Mouse (Mus musculus) lung, adult 2 months (tissue): Measurements from ENCODE around the gene Atf7.

ENCODE experiments used
- CTCF ChIP-seq: fragments of 200-500 bp; IDR thresholded peaks from 2 replicates; pipeline ENCODE4 v1.5.1; 2011; ENCODE audit warnings: mild to moderate bottlenecking, low read length, control low read depth; ENCODE audit not compliant: insufficient read depth
- POLR2A ChIP-seq: fragments of 200-500 bp; IDR thresholded peaks from 2 replicates; pipeline ENCODE4 v1.6.1; 2011; ENCODE audit warnings: low read depth, mild to moderate bottlenecking, control low read depth, low read length, borderline replicate concordance; ENCODE audit errors: extremely low read depth

DNA sequence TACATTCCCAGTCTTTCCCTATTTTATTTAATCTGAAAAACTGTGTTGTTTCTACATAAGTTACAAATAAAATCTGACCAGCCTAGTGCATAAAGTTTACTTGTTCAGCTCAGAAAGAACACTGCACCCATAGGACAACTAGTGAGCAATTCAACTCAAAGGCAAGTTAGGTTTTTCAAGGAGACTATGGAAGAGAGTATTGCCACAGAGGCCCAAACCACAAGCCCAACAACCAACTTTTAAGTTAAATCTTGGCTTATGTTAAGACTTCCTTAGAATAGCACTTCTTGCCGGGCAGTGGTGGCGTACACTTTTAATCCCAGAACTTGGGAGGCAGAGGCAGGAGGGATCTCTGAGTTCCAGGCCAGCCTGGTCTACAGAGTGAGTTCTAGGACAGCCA, 9.1 kb downstream of the Atf7 start:
- TF ChIP-seq POLR2A, result no peak
- TF ChIP-seq CTCF, result no peak
